Mouse (Mus musculus) brain, embryonic 18.5 days (tissue): ENCODE data around the gene Atp6v1g2.

Source experiments
- DNase-seq: peaks from one replicate; pipeline ENCODE4 v3.0.0-alpha.2; 2012; ENCODE audit warnings: low read depth, low spot score

Atp6v1g2 gene

GRCm38 (mm10) chr17:35254241-35255098 lies 21.0 kb downstream of the Atp6v1g2 start:
- DNase-seq: no peak

DNA sequence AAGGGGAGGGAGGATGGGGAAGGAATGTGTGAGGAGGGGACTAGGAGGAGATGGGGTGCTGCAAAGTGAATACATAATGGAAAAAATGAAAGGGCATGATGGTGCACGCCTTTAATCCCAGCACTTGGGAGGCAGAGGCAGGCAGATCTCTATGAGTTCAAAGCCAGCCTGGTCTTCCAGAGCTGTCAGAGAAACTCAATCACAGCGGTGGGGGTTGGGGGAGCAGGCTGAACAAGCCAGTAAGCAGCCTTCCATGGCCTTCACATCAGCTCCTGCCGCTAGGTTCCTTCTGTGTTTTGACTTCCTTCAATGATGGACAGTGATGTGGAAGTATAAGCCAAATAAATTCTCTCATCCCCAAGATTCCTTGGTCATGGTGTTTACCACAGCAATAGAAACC lies 21.8 kb downstream of the Atp6v1g2 start:
- DNase-seq: no peak

GRCm38 (mm10) chr17:35255704-35256103 lies 22.2 kb downstream of the Atp6v1g2 start:
- no peak for DNase-seq

- no peak for DNase-seq
Observed at GRCm38 (mm10) chr17:35257378-35257777, 23.9 kb downstream of the Atp6v1g2 start.

- no peak for DNase-seq
Observed at GRCm38 (mm10) chr17:35257824-35258491, 24.5 kb downstream of the Atp6v1g2 start.

- DNase-seq: no peak
Observed at GRCm38 (mm10) chr17:35258492-35259478, 25.3 kb downstream of the Atp6v1g2 start.

- DNase-seq: no peak
Observed at GRCm38 (mm10) chr17:35259621-35260020, 26.2 kb downstream of the Atp6v1g2 start.

DNA sequence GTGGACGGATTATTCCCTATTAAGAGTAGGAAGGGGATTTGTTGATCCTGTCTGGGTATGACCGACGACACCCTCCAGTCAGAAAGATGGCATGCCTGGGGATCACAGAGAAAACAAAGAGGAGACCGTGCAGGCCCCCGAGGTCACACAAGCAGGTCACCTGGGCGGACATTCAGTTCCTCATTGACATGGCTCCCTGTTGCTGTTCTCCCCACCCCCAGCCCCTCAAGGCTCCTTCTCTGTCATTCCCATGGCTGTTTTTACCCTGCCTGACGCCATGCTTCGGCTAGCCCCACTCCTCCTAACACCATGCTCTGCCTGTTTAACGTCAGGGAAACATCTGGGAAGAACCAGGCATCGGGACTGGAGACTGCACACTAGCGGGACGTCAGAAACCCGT lies 28.2 kb downstream of the Atp6v1g2 start:
- DNase-seq: no peak

DNA sequence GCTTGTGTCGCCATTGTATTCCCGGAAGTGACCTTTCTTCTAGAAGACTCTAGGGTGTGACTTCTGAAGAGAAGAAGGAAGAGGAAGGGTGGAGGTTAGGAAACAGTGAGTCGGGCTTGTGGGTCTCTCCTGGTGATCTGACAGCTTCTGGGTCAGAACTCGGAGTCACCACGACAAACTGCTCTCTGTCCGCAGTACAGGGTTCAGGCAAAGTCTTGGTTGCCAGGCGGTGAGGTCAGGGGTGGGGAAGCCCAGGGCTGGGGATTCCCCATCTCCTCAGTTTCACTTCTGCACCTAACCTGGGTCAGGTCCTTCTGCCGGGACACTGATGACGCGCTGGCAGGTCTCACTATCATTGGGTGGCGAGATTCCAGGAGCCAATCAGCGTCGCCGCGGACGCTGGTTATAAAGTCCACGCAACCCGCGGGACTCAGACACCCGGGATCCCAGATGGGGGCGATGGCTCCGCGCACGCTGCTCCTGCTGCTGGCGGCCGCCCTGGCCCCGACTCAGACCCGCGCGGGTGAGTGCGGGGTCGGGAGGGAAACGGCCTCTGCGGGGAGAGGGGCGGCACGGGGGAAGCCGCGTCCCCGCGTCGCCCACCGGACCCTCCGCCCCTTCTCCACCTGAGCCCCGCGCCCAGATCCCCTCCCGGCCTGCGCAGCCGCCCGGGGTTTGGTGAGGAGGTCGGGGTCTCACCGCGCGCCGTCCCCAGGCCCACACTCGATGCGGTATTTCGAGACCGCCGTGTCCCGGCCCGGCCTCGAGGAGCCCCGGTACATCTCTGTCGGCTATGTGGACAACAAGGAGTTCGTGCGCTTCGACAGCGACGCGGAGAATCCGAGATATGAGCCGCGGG lies 29.4 kb downstream of the Atp6v1g2 start, which contains the start of gene H2-D1:
H2-D1 (plus strand) TSS at position 67 of the 859 bp plus-strand sequence.
- peak; percentile 67 for DNase-seq

- DNase-seq: no peak
Observed at GRCm38 (mm10) chr17:35263523-35263883, 30.0 kb downstream of the Atp6v1g2 start.

DNA sequence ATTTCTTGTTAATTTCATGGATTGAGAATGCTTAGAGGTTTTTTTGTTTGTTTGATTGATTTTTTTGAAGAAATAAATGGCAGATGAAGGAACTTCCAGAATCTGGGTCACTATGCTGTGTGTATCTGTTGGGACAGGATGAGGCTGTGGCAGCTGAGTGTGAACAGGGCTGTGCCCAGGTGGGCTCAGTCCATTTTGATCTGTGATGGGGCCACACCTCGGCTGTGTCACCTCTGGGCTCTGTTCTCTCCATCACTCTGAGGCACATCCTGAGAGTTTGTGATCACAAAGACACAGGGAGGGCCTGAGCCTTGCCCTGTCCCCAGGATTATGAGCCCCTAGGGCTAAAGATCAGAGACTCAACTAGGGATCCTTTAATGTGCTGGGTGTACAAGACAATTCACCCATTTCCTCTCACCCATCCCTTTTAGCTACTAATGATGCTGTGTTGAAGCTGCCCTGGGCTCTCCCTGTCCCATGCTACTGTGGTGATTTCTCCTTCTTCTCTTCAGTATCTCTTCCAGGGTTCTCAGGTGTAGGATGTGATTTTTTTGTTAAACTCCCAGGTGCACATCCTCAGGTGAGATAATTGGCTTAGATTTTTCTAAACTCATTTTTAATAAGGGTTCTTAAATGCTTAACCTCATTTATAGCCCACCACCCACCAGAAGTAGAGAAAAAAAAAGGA lies 34.1 kb downstream of the Atp6v1g2 start:
- no peak for DNase-seq

DNA sequence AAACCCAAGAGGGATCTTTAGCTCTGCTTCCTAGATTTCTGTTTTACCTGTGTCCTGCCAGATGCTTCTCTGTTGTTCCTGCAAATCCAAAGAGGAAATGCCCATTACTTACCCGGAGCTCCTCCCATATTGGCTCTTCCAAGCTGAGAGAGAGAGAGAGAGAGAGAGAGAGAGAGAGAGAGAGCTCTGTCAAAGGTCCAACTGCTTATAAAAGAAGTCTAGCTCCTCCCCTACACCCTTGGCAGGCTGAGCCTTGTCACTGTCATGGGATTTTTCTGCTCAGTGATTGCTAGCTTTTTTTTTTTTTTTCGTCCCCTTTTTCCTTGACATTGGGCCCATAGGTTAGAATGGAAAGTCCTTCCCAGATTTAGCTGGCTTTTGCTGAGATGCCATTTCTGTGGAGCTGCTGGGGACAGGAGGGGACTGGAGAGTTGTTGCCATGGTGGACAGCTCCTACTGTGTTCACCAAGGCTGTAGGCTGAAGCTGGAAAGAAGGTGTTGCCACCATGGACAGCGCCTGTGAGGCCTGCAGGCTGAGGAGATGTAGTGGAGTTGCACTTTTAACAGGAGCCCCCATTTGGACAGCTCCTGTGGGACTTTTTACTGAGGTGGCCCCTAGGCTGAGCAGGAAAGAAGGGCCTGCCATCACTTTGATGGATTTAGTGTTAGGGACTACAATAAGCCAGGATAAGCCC lies 36.3 kb downstream of the Atp6v1g2 start:
- no peak for DNase-seq

DNA sequence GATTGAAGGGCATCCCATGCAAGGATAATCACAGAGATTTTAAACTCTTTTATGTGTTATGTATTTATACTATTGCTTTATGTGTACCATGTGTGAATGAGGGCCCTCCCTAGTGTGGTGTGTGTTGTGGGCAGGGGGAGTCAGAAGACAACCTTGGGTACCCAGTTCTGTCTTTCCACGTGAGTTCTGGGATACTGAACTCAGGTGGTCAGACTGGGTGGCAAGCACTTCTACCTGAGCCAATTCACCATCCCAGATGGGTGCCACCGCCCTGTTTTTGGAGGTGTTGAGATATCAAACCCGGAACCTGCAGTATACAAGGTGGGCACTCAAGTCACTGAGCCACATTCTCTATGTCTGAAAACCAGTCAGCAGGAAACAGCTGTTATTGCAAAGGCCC lies 38.8 kb downstream of the Atp6v1g2 start:
- no peak for DNase-seq

DNA sequence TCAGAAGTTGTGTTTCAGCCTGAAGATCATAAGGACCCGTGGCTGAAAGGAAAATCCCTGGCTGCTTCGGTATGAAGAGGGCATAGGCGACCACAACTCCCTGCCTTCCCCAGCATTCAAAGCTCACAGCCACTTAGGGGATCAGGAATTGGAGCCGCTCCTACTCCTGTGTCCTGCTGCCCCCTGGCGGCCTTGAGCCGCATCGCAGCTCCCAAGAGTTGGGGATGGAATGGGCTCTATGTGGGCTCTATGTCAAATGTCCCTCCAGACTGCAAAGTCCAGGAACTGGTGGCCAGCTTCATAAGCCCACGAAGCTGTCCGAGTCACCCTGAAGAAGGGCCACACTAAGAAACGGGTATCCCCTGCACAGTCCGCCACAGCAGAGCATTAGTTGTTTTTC lies 41.3 kb downstream of the Atp6v1g2 start:
- no peak for DNase-seq

GRCm38 (mm10) chr17:35276304-35276864 lies 42.9 kb downstream of the Atp6v1g2 start:
- no peak for DNase-seq

DNA sequence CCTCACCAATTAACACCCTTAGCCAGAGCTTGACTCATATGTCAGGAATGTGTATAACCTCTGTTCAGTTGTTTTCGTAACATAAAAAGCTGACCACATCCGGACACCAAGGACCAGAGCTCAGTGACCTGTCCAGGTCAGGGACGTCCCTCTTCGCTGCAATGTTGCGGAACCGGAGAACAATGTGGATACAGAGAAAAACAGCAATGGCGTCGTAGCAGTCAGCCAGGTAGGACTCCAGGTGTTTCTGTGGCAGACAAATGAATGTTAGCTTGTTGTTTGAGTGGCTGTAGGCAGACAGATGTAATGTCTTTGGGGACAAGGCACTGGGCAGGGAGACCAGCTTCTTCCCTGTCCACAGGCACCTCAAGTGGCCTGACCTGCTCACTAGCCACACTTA lies 44.6 kb downstream of the Atp6v1g2 start:
- no peak for DNase-seq

DNA sequence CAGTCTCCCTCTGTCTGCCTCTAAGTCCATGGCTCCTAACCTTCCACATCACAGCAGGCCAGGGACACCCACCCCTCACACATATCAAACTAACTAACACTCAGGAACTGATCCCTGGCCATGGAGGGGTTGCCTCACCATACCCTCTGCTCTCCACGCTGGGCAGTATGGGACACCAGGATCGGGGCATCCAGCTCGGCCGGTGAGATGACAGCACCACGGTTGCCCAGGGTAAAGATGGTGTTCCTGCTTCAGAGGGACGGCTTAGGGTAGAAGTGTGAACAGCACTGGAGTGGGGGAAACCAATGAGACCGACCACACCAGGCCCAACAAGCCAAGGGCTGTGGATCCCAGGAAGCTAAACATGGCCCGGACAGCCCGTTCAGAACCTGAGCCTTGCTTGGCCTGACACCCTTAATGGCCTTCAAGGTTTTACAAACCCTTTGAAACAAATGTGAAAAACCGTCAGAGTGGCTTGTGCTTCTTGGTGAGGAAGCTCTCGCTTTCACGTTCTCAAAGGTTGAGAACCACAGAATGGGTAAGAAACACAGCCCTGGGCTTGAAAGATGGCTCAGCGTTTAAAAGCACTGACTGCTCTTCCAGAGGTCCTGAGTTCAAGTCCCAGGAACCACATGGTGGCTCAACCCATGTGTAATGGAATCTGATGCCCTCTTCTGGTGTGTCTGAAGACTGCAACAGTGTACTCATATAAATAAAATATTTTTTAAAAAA lies 45.7 kb downstream of the Atp6v1g2 start:
- DNase-seq: no peak

DNA sequence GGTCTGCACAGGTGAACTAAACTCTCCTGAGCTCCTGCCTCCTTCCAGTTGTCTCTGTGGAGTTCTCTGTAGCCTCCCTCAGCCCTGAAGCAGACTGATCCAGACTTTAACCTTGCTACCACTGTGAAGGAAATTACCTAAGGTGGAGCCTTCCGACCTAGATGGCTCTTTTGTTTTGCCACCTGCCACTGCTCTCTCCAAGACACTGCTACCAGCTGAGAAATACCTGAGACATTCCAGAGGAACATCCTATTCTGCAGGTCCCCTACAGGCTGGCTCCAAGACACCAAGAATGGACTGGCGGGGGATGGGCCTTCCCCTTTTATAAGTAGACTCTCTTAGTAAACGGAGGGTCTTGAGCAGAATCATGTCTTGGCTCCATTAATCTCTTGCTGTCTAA lies 46.8 kb downstream of the Atp6v1g2 start:
- no peak for DNase-seq

GRCm38 (mm10) chr17:35285431-35285830 lies 52.0 kb downstream of the Atp6v1g2 start:
- DNase-seq: no peak
